Mouse (Mus musculus): Measurements from ENCODE around the gene Prb1. TPM values are rescaled to one million over a fixed set of nuclear protein-coding genes. Genes with fewer than 3 reads are reported as not detected.
"Not testable (repeated sequence)": the region's sequence is repeated elsewhere in the genome, so short reads cannot be mapped to it uniquely, and the experiment has no call there.

Prb1 gene
- total RNA-seq (2015) (not detected in 2 replicates), total RNA-seq (2017) (not detected in 2 replicates)

GRCm38 (mm10) chr6:132210421-132210820, at the start of gene Prb1:
Gene Prb1 (minus strand): TSS chr6:132210521.
- not testable (repeated sequence) for ATAC-seq (replicated peaks; ENCODE audit: poor library complexity)

Other genes with a start within 250 kb of the Prb1 start
- gene Prpmp5, start 104.2 kb upstream of the Prb1 start, total RNA-seq (2015) = not detected in 2 replicates
- gene Prpmp5, start 104.2 kb upstream of the Prb1 start, total RNA-seq (2017) = not detected in 2 replicates
- not detected in 2 replicates for gene Gm8882, start 153.6 kb upstream of the Prb1 start, total RNA-seq (2015)
- not detected in 2 replicates for gene Gm8882, start 153.6 kb upstream of the Prb1 start, total RNA-seq (2017)

Measured in megakaryocyte progenitor cell, adult 5-6 weeks (primary cell).